Mouse (Mus musculus) olfactory bulb, adult 2 months (tissue): ENCODE results near the gene Nes.

Experiments
- CTCF ChIP-seq: fragments of 200-500 bp; IDR thresholded peaks from 2 replicates; pipeline ENCODE4 v1.5.1; 2012; ENCODE audit warnings: low read depth, mild to moderate bottlenecking, low read length, moderate library complexity; ENCODE audit not compliant: insufficient read depth
- POLR2A ChIP-seq: fragments of 200-500 bp; IDR thresholded peaks from 2 replicates; pipeline ENCODE4 v1.6.1; 2012; ENCODE audit warnings: mild to moderate bottlenecking, low read depth, low read length, moderate library complexity; ENCODE audit not compliant: insufficient read depth

- TF ChIP-seq CTCF (no peak), POLR2A (no peak)
Measured at GRCm38 (mm10) chr3:87960191-87960585, 10.7 kb upstream of the Nes start.
